Mouse (Mus musculus) forebrain, embryonic 14.5 days (tissue): ENCODE measurements around the gene Pfn3. TPM values are rescaled to one million over a fixed set of nuclear protein-coding genes. Genes with fewer than 3 reads are reported as not detected.

ENCODE experiments used
- ATAC-seq: fragments of 200-750 bp; cut with Nextera tagmentation; 2 replicates; pipeline ENCODE4 v1.8.0; 2017; ENCODE audit warnings: mild to moderate bottlenecking, moderate library complexity
- DNase-seq: peaks from one replicate; pipeline ENCODE4 v3.0.0-alpha.2; 2015; ENCODE audit warnings: low spot score
- H3K27ac ChIP-seq: fragments of 300-500 bp; sonication (generic); 2 replicates; pipeline ENCODE4 v1.5.1; 2014; ENCODE audit warnings: low read depth, mild to moderate bottlenecking, control low read depth, low read length, moderate library complexity
- H3K27me3 ChIP-seq: fragments of 300-500 bp; sonication (generic); replicated peaks from 2 replicates; pipeline ENCODE4 v1.6.1; 2014; ENCODE audit warnings: low read length, control low read depth, mixed read lengths; ENCODE audit not compliant: control insufficient read depth, insufficient read depth
- H3K36me3 ChIP-seq: fragments of 300-500 bp; sonication (generic); 2 replicates; pipeline ENCODE4 v1.6.1; 2014; ENCODE audit warnings: low read length, control low read depth; ENCODE audit not compliant: control insufficient read depth, insufficient read depth
- H3K4me1 ChIP-seq: fragments of 300-500 bp; sonication (generic); 2 replicates; pipeline ENCODE4 v1.6.1; 2014; ENCODE audit warnings: antibody characterized with exemption, low read length, control low read depth; ENCODE audit not compliant: control insufficient read depth, insufficient read depth
- H3K4me2 ChIP-seq: fragments of 300-500 bp; sonication (generic); 2 replicates; pipeline ENCODE4 v1.6.1; 2014; ENCODE audit warnings: mild to moderate bottlenecking, control low read depth, low read length
- H3K4me3 ChIP-seq: fragments of 300-500 bp; sonication (generic); 2 replicates; pipeline ENCODE4 v1.5.1; 2014; ENCODE audit warnings: low read depth, low read length, control low read depth
- H3K9ac ChIP-seq: fragments of 300-500 bp; sonication (generic); 2 replicates; pipeline ENCODE4 v1.6.1; 2014; ENCODE audit warnings: mild to moderate bottlenecking, low read length, control low read depth, moderate library complexity
- H3K9me3 ChIP-seq: fragments of 300-500 bp; sonication (generic); replicated peaks from 2 replicates; pipeline ENCODE4 v1.6.1; 2016; ENCODE audit warnings: low read length, control low read depth, mixed read lengths; ENCODE audit not compliant: control insufficient read depth
- WGBS: fragments of 180-500 bp; shearing (Covaris S2); extraction: QIAGEN DNeasy Blood & Tissue Kit; methylation state at CpG from one replicate; pipeline ENCODE4 v1.1.7; 2014; 5-methylcytosine and 5-hydroxymethylcytosine counted together
- polyA plus RNA-seq: library from polyadenylated mRNA; unstranded; fragments of >200 nt; fragmentation: Nextera tagmentation; extraction: Ambion mirVana; gene quantifications from 2 replicates; pipeline ENCODE4 v1.2.1, GENCODE M21; 2014

Gene Pfn3
- 0.71 and 1.0 TPM in 2 replicates for polyA plus RNA-seq

DNA sequence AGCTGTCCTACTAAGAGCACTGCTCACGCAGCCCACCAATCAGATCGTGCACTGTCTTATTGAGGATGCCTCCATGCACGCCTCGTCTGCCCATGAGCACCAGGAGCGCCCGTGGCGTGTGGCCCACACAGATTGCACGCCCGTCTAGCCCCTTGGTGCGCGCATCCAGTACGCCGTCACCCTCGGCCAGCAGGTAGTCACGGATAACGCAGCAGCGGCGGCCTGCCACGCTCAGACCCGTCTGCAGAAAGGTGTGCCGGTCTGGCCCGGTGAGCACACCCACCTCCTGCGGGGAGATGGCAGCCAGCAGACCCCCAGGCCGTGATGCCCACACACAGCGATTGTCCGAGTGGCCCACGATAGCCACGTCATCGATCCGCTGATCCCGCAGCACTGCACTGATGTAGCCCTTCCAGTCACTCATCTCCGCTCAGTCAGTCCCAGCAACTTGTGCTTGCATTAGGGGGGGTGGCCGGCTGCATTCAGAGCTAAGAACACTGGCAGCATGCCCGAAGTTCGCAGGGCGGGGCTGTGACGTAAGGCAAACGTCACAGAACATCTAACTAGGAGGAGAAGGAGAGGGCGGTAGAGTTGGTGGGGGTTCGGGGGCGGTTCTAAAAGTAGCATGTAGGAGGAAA, at the start of gene Pfn3:
Pfn3 (minus strand) TSS at position 490 of the 638 bp plus-strand sequence.
- ATAC-seq = peak; percentile 76
- WGBS = 11% methylated on average over 41 of the region's 41 CpGs
- peaks cover 14% of the 10 kb centered on the region for H3K27me3 ChIP-seq

DNA sequence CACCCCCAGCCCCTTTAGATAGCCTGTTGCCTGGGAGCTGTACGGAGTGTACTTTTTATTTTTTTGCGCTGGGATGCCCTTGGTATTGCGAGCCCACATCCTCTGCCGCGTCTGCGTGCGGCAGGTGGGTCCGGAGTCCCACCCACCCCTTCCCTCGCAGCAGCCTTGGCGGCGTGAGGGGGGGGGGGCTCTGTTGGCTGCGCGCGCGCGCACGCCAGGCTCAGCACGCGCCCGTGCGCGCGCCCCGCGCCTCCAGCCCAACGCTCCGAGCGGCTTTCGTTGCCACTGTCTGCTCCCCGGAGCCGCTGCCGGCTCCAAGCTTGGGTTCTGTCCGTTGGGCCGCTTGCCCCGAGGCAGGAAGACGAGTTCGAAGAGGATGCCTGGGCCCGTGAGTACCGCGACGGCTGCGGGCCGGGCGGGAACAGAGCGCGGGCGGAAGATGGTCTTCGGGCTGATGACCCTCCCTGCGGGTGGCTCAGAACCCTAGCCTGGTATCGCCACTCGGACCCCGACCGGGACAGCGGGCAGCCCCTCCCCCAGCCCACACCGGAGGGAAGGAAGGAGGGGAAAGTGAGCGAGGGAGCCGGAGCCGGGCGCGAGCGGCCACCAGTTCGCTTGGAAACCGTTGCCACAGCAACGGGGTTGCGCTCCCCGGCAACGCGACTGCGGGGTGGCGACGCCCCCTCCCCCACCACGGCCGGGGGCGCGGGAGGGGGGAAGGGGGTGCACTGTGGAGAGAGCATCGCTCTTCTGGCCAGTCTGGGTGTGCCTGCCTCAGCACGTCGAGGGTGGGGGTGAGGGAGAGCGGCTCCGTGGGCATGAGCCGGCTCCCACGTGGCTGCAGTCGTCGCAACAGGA, 49.2 kb upstream of the Pfn3 start, which contains the start of gene Prr7:
Prr7 (plus strand) TSS at position 241 of the 858 bp plus-strand sequence.
- 1% methylated on average over 80 of the region's 84 CpGs for WGBS

More for the DNA sequence above, at the start of gene Pfn3:
- Histone ChIP-seq H3K9ac (peak within 1 kb of the TSS; percentile 71), H3K9me3 (no peaks in the 10 kb centered on the region), H3K4me3 (peak within 1 kb of the TSS; percentile 38), H3K4me1 (no peaks in the 10 kb centered on the region), H3K4me2 (peak within 1 kb of the TSS; percentile 68), H3K27ac (no peak within 1 kb of the TSS), H3K36me3 (no peaks in the 10 kb centered on the region)
- peak; percentile 84 for DNase-seq

GRCm38 (mm10) chr13:55463399-55464026, 48.5 kb upstream of the Pfn3 start:
- 8% methylated on average over 14 of the region's 14 CpGs for WGBS
- DNase-seq (no peak), ATAC-seq (no peak; the same call in none of the 2 replicates)

More for the DNA sequence above, 49.2 kb upstream of the Pfn3 start, which contains the start of gene Prr7:
- Histone ChIP-seq H3K9ac (peak within 1 kb of the TSS; percentile 93), H3K36me3 (peaks cover 28% of the 10 kb centered on the region), H3K9me3 (no peaks in the 10 kb centered on the region), H3K27me3 (no peaks in the 10 kb centered on the region), H3K4me2 (peak within 1 kb of the TSS; percentile 84), H3K4me1 (peaks cover 24% of the 10 kb centered on the region), H3K27ac (peak within 1 kb of the TSS; percentile 98), H3K4me3 (peak within 1 kb of the TSS; percentile 68)
- DNase-seq = peak; percentile 89
- ATAC-seq = peak; percentile 79

DNA sequence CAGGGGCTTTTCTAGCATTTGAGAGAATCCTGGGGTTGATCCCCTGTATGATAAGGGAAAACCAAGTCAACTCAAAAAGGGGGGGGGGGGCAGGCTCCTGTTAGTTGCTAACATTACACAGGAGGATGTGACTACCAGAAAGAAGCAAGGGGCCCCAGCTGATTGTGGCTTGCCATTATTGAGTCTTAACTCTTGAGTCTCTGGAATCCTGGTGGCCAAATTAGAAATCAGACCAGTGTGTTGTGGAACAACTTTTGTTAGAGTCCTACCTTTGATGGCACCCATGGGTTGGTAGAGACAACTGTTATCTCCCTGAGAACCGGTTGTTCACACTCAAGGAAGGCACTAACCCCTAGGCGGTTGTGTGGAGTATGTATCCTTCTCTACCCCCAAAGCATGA, 47.9 kb upstream of the Pfn3 start:
- WGBS = 47% methylated on average over 2 of the region's 2 CpGs
- Histone ChIP-seq H3K9me3 (no peaks in the 10 kb centered on the region), H3K27me3 (no peaks in the 10 kb centered on the region), H3K4me1 (peaks cover 20% of the 10 kb centered on the region), H3K4me2 (peak overlapping the region; percentile 84; the same call in 1 of the 2 replicates), H3K36me3 (peaks cover 41% of the 10 kb centered on the region), H3K27ac (no peak overlapping the region), H3K9ac (no peak overlapping the region), H3K4me3 (no peak overlapping the region)
- DNase-seq (no peak), ATAC-seq (no peak)

More at GRCm38 (mm10) chr13:55463399-55464026, 48.5 kb upstream of the Pfn3 start:
- Histone ChIP-seq H3K36me3 (peaks cover 35% of the 10 kb centered on the region), H3K9ac (peak overlapping the region; percentile 93), H3K27ac (peak overlapping the region; percentile 98), H3K27me3 (no peaks in the 10 kb centered on the region), H3K4me3 (peak overlapping the region; percentile 68), H3K9me3 (no peaks in the 10 kb centered on the region), H3K4me1 (peaks cover 20% of the 10 kb centered on the region), H3K4me2 (peak overlapping the region; percentile 84)

DNA sequence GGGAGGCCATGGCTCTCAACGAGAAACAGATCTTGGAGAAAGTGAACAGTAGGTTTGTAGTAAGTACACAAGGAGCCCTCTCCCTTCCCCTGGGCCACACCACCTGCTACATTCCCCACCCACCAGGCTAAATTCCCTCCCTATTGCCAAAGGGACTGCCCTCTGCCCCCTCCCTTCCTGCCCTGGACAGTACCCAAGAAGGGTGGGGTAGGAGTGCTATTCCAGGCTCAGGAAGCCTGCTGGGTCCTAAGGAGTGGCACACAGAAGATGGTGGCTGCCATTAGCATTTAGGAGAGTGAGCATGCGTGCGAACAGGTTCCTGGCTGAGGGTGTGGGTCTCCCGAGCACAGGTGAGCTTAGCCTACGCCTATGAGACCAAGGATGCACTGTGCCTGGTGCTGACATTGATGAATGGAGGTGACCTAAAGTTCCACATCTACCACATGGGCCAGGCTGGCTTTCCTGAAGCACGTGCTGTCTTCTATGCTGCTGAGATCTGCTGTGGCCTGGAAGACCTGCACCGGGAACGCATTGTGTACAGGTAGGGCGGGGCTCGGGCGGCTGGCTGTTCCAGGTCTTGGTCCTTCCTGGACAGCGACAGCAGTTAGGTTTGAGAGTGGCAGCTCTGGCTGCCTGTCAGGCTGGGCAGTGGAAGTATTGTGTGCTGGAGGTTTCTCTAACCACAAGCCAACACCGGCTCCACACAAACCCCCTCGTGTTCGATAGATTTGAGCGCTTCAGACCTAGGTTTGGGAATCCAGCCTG, 36.9 kb upstream of the Pfn3 start:
- WGBS = 97% methylated on average over 16 of the region's 16 CpGs
- ATAC-seq (no peak), DNase-seq (no peak)
- H3K9ac ChIP-seq = no peak overlapping the region; the same call in 1 of the 2 replicates
- no peaks in the 10 kb centered on the region for H3K9me3 ChIP-seq
- H3K36me3 ChIP-seq = peaks cover 73% of the 10 kb centered on the region
- H3K27ac ChIP-seq = no peak overlapping the region
- no peaks in the 10 kb centered on the region for H3K4me1 ChIP-seq
- no peak overlapping the region for H3K4me2 ChIP-seq
- no peaks in the 10 kb centered on the region for H3K27me3 ChIP-seq
- no peak overlapping the region for H3K4me3 ChIP-seq

DNA sequence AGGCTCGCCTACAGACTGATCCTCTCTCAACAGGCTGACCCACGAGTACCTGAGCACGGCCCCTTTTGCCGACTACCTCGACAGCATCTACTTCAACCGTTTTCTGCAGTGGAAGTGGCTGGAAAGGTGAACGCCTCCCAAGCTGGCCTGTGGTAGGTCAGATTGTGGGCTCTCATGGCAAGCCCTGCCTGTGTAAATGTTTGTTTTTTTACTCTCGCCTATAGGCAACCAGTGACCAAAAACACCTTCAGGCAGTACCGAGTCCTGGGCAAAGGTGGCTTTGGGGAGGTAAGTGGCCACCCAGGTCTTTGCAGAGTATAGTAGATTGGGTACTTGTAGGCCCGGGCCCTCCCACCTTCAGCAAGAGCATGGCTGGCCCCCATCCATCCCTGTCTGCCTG, 36.3 kb upstream of the Pfn3 start:
- DNase-seq = no peak
- no peak overlapping the region for H3K27ac ChIP-seq
- no peak overlapping the region for H3K9ac ChIP-seq
- no peak for ATAC-seq
- no peak overlapping the region for H3K4me3 ChIP-seq
- H3K27me3 ChIP-seq = no peaks in the 10 kb centered on the region
- H3K9me3 ChIP-seq = no peaks in the 10 kb centered on the region
- 94% methylated on average over 10 of the region's 10 CpGs for WGBS
- H3K36me3 ChIP-seq = peaks cover 66% of the 10 kb centered on the region
- no peak overlapping the region for H3K4me2 ChIP-seq
- peaks cover 5% of the 10 kb centered on the region for H3K4me1 ChIP-seq

DNA sequence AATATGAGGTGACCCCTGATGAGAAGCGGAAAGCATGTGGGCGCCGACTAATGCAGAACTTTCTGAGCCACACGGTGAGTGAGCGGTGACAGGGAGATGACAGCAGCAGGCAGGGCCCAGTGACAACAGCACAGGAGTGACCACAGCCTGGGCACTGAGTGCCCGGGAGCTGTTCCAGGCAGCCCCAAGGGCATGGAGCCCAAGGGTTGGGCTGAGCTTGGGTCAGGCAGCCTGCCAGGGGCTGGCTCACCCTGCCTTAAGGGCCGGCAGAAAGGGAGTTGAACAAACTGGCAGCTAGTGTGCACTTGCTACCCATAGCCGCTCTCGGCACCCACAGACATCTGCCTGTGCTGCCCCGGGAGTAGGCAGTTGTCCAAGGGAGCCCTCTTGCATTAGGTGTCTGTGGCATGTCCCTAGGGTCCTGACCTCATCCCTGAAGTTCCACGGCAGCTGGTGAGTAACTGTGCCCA, 35.5 kb upstream of the Pfn3 start:
- Histone ChIP-seq H3K9ac (no peak overlapping the region), H3K27ac (no peak overlapping the region), H3K36me3 (peaks cover 59% of the 10 kb centered on the region), H3K4me3 (no peak overlapping the region), H3K4me2 (no peak overlapping the region), H3K4me1 (peaks cover 11% of the 10 kb centered on the region), H3K9me3 (no peaks in the 10 kb centered on the region), H3K27me3 (no peaks in the 10 kb centered on the region)
- no peak for ATAC-seq
- WGBS = 95% methylated on average over 11 of the region's 11 CpGs
- no peak for DNase-seq
